Mouse (Mus musculus) thymus, postnatal 0 days (tissue): ENCODE measurements around the gene Dmd. TPM values are rescaled to one million over a fixed set of nuclear protein-coding genes. Genes with fewer than 3 reads are reported as not detected.

Experiments used
- DNase-seq: peaks from one replicate; pipeline ENCODE4 v3.0.0-alpha.2; 2015; ENCODE audit warnings: low spot score
- polyA plus RNA-seq: library from polyadenylated mRNA; unstranded; fragments of >200 nt; fragmentation: Nextera tagmentation; extraction: Ambion mirVana; gene quantifications from 2 replicates; pipeline ENCODE4 v1.2.1, GENCODE M21; 2015

The Dmd gene
- polyA plus RNA-seq, 1 experiment from 2014 or later = 1.8 TPM

- DNase-seq = no peak
These were observed 1416.3 kb downstream of the Dmd start for GRCm38 (mm10) chrX:84364981-84365380.

- no peak for DNase-seq
These were observed 1486.9 kb downstream of the Dmd start for GRCm38 (mm10) chrX:84435608-84436007.

- DNase-seq = no peak
These were observed 1487.9 kb downstream of the Dmd start for GRCm38 (mm10) chrX:84436556-84436955.

- no peak for DNase-seq
These were observed 1494.3 kb downstream of the Dmd start for GRCm38 (mm10) chrX:84442996-84443395.

DNA sequence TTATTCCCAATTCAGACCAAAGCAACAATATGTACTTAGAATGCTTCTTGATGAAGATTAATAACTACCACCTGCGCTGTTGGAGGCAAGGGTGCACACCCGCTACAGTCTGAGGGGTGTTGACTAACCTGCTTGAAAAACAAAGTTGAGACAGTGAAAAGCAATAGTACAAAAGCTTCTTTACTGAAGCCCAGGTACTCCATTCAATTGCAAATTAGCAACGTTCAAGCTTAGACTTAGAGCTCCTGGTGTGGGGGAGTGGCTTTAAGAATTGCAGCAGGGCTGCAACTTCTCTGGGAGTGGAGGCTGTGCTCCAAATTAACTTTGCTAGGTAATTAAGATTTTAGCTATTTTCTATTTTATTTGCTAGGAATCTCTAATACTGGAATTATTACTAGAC is 1495.3 kb downstream of the Dmd start:
- no peak for DNase-seq

GRCm38 (mm10) chrX:84444638-84445037 is 1496.0 kb downstream of the Dmd start:
- DNase-seq = no peak

- peak; percentile 28 for DNase-seq
These were observed 1505.8 kb downstream of the Dmd start for GRCm38 (mm10) chrX:84454473-84454872.

- no peak for DNase-seq
These were observed 1566.1 kb downstream of the Dmd start for GRCm38 (mm10) chrX:84514650-84515366.

DNA sequence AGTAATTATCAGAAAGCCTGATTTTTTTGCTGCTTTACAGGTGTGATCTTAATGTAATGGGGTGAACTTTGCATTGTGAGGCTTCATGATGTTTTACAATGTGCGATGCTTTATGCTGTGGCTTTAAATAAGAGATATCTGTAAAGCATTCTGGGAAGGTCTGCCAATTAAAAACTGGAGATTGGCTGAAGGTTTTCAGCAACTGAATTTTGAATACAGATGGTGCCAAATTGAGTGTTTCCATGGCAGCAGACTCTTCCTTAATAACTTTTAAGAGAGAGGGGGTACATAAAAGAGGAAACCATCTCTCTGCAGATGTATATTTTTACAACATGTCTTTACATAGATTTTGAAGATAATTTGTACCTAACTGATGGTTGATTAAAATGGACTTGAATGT is 1603.3 kb downstream of the Dmd start:
- DNase-seq = no peak

GRCm38 (mm10) chrX:84553441-84553840 is 1604.8 kb downstream of the Dmd start:
- DNase-seq = no peak

- DNase-seq = no peak
These were observed 1649.8 kb downstream of the Dmd start for GRCm38 (mm10) chrX:84598476-84598875.

GRCm38 (mm10) chrX:84640446-84640845 is 1691.8 kb downstream of the Dmd start:
- DNase-seq = no peak

DNA sequence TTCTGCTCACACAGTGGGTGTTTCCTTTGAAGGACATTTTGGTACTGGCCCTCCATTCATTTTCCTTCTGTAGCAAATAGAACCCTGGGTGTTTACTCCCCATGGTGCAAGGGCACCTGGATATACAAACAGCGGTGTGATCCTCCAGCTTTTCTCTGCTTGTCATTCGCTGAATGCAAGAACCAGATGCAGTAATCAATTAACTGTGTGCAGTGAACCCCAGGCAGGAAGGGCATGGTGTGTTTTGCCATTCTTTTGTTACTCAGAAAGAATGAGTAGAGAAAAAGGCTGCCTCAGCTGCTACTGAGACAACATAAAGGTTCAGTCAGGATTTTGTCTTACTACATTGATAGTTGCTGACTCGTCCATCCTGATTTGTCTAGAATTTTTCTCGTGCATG is 1799.0 kb downstream of the Dmd start:
- no peak for DNase-seq

GRCm38 (mm10) chrX:84860012-84860647 is 1911.5 kb downstream of the Dmd start:
- no peak for DNase-seq

DNA sequence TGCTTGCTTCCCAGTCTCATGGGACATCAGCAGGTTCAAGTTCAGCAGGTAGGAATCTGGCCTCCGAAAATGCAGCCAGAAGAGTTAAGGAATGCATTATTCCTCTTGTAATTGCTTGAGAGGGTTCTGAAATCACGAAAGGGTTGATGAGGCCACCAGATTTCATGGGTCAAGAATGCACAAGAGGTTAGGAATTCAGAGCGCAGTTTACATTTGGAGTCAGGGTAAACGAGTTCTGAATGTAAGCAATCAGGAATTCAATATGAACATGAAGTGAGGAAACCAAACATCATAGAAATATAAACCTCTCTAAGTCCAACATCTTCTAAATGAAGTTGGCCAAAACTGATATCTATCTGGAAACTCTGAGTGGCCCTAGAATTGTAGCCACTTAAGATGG is 1924.4 kb downstream of the Dmd start:
- DNase-seq = no peak

GRCm38 (mm10) chrX:84878125-84878524 is 1929.5 kb downstream of the Dmd start:
- no peak for DNase-seq

DNA sequence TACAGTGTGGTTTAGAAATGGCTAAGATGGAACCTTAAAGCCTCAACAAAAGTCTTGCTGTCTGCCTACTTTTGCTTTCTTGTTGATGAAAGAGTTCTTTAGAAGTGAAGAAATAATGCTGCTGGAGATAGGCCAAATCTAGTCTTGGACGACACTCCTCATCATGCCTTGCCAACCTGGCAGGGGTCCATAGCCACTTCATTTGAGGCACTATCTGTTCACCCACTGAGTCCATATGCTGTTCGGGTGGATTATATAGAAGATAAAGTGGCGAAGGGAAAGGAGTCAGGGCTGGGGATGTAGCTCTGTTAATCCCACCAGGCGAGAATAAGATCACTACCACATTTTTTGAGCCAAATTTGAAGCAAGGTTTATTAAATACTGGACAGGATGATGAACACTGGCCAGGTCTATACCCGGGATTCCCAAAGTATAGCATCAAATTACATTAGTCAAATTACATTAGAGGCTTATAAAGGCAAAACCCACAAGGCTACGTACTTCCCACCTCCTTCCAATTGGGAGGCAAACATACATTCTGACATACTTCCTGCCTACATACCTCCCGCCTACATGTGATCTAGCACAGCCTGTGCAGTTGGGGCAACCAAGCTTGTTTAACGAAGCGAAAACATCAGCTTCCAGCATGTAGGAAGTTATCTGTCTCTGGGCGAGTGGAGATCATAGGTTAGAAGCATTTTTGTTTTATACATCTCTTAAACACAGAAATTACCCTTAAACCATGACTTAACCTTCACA is 1984.2 kb downstream of the Dmd start:
- no peak for DNase-seq

DNA sequence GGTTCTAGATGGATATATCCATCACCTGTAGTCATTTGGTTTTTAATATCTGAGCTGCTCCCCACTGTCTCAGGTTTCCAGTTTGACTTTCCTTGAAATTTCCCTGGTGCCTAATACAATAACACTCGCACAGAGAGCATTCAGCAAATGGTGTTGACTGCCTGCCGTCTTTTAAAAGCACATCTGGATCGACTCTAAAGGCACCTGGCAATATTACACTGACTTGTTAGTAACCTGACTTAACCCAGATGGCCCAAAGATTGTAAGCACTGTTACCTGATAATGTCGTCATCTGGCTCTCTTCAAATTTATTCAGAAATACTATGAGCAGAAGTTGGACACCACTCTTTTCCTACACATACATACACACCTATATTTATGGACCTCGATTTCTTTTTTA is 2011.9 kb downstream of the Dmd start:
- DNase-seq = no peak

GRCm38 (mm10) chrX:84960972-84961371 is 2012.3 kb downstream of the Dmd start:
- DNase-seq = no peak

GRCm38 (mm10) chrX:85008304-85008703 is 2059.6 kb downstream of the Dmd start:
- DNase-seq = no peak

DNA sequence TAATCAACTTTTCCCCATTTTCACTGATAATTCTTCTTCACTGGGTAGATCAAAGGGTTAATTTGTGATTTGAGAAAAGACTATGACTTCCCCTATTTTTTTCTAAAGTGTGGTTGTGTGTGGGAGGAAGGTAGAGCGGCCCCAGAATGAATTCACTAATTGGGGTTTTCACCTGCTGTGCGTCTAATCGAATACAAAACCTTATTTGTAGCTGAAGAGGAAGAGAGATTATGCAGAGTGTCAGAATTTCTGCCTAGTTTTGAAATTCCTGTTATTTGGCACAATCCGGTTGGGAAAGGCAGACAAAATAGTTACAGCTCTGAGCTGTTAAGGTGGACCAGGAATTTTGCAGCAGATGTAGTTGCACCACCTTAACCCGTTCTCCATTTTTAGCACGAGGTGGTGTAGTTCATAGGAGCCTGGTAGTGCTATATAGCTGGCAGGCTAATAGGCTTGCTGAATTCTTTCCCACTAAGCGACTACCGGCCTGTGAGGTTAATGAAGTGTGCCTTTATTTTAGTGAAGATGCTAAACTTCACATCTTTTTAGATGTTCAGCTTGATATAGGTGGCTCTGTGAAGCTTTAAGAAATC is 2092.9 kb downstream of the Dmd start:
- DNase-seq = no peak

- no peak for DNase-seq
These were observed 2098.0 kb downstream of the Dmd start for GRCm38 (mm10) chrX:85046631-85047030.
